Mouse (Mus musculus) lung, postnatal 4 days (tissue): ENCODE measurements around the gene Ryr3.

Experiments
- DNase-seq, 2 experiments: peaks; one replicate each; pipeline ENCODE4 v3.0.0; 2021

Ryr3 gene

DNA sequence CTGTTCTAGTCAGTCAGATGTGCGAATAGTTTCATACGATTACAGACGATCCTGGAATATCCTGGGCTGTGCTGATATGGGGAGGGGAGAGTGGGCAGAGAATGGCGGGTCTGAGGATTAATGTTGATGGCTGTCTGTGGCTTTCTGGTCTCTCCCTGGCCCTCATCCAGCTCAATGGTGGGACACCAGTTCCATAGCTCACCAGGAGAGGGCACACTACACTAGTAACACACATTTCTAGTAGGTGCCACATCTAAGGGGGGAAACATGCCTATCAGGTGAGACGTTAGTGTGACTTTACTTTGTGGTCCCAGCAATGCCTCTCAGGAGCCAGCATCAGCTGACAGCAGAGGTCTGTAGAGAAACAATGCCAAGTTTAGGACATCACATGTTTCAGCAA, 451.9 kb downstream of the Ryr3 start:
- peak in 1 of 2 experiments; percentile 44 for DNase-seq

DNA sequence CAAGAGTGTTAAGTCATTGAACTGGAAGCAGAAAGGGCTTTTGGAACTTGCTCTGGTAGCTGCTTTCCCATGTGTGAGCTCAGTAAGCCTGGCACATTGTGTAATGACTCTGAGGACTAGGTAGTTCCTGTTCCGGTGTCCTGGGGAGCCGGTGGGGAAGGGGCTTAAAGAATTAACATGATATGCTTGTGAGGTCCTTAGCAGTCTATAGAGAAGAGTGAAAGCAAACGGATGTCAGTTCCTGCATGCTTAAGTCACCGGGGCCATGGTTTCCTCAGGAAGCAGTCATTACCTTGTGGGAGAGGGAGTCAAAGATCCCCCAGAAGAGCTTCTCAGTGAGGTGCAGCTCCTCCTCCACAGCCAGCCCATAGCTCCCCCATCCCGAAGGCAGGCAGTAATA, 452.6 kb downstream of the Ryr3 start:
- no peak for DNase-seq

DNA sequence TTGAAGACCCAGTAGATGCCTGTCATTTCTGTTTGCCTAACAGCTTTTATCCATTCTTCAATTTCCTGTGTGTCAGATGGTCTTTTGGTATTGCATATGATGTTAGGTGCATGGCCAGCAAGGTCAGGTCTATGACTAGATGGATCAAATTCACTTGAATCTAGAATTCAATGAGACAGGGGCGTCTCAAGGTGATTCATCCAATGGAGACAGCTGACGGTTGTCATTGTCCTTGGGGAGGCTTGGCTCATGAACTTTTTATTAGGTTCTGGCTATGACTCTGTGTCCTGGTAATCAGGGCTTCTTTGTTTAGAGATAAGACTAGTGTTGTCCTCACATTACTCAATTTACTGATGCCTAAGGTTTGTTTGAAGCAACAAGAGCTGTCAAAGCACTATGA, 454.9 kb downstream of the Ryr3 start:
- DNase-seq, result no peak

DNA sequence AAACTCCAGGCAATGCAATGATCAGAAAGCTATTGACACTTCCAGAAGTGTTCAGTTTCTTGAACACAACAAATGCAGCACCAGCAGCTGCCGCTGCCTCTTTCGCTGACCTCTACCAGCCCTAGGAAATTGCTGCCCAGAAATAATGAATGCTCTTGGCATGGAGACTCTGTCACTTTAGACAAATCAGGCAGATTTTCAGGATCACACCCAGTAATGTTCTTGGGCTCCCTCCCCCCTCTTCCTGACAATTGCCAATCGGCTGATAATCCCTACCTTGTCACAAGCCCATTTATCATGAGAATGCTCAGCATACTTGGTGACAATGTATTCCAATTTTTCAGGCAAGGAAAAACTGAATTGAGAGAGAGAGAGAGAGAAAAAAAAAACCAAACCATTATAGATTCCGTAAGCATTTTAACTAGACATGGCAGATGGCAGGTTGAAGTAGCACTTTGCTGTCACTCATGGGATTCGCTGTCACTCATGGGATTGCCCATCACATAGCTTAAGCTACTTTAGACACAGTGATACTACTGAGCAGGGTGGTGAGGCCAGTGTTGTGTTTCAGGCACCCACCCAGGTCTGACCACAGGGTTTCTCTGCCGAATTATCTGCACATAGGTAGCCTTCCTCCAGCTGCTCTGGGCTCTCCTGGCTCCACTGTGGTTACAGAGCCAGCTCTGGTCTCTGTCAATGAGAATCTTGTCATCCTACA, 455.5 kb downstream of the Ryr3 start:
- DNase-seq, result no peak

DNA sequence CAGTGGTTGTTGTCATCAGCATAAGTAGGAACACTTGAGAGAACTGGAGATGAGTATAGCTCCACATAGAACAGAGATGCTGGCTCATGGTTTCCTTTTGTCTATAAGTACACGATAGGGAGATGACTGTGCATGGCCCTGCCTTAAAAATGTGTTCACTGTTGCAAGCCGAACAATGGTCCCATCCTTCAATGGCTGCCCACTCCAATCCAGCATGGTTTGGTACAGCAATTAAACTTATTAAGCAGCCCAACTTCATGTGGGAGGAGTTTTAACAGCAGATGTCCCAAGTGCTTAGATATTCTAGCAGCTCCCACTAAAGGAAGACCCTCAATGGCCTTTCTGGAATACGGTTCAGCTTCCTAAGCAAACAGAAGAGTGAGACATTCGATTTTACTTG, 456.2 kb downstream of the Ryr3 start:
- no peak for DNase-seq

DNA sequence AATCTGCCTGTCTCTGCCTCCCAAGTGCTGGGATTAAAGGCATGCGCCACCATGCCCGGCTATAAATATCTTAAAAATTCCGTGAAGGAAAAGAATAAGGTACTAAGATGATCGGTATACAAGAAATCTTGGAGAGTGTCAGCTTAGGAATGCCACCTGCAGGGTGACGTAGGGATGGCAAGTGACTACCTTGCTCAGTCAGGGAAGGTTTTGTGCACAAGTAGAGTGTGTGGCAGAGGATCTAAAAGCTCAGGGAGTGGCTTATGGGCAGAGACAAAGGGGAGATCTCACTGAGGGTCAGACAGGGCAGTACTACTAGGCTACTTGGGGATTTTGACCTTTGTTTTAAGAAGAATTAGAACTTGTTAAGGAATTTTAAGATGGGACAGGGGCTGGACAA, 457.2 kb downstream of the Ryr3 start:
- DNase-seq, result no peak

DNA sequence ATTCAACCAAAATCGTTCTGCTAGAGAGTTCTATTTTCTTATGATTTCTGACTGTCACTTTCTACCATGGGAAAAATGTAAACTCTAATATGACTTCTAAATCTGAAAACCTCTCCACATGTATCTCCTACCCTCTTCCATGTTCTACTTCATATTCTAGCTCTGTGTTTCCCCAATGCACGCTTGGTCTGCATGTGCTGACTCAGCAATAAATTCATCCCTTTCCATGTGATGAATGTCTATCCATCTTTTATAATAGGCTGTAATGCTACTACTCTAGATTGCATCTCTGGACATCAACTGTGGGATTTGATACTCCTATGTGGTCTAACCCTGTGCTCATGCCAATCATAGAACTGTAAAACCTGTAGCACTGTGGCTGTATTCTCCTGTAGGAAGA, 458.2 kb downstream of the Ryr3 start:
- DNase-seq, result no peak

DNA sequence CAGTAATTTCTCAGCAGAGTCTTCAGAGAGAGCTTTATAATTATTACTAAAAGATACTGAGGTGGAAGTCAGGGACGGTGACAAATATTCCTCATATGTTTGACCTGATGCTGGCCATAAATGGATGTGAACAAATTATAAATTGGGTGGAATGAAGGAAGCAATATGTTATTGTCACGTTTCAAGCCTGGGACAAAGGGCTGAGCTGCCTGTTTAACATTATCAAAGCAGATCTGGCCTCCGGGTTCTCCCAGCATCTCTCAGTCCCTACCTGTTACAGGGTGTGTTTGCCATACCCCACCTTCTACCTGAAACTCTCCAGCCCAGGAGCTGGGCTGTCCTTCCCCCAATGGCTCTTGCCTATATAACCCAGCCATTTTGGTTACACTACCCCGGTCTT, 463.6 kb downstream of the Ryr3 start:
- DNase-seq, result no peak

DNA sequence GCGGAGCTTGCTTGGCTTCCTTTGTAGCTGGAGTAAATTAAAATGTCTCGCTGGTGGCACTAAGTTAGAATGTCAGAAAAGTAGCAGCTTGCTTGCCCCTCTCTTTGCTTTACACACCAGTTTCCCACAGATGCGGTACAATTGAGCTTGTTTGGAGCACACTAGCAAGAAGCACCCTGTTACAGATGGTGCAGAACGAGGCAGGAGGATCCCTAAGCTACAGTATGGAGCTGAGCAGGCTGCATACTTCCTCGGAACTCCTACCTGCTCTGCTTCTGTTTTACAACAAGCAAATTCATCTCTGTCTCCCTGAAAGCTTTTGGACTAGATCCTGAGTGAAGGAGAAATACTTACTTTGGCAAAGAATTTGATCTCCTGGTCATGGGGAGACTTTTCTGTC, 465.5 kb downstream of the Ryr3 start:
- DNase-seq, result no peak

DNA sequence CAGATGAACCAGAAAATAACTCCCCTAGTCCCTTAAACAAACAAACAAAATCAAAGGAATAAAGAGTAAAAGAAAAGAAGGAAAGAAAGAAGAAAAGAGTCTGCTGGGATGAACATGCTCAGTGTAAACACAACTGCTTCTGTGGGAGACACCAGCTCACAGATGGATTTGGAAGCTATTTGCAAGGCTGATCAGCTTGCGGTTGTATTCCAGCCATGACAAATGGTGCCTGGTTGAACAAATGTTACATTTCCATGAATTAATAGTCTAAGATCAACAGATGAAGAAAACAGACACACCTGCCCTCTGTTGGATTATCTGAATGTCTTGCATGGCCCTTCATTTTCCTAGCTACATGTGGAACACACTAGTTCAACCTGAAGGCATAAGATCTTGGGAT, 468.4 kb downstream of the Ryr3 start:
- DNase-seq, result no peak

DNA sequence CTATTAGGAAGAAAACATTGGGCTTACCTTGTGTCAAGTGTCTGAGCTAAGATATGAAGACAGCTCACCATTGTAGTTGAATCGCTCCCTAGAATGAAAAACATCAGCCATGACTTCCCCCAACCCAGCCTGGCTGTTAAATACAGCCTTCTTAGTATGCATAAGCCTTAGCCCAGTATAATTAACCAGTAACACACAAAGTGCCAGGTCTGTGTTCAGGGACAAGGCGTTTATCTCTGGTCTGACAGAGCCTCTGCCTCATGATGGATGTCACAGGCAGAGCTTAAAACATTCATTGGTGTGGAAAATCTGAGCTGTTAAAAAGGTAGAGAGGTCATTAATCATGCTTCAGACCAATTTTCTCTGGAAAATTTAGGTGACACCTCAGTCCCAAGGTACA, 484.0 kb downstream of the Ryr3 start:
- no peak for DNase-seq

DNA sequence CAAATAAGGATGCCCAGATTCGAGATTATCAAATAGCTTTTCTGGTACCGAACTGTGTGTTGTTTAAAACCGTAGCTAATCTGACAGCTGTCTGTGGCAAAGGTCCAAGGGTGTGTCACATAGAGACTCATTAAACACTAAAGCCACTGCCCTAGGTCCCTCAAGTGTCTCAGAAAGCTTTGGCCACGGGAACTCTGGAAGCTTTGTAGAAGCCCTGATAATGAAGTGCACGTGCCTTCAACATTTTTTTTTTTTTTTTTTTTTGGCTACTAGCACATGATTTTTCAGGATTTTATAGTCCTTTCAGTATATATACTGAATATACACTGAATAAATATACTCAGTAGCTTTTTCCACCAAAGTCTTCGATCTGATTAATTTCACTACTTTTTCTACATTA, 489.1 kb downstream of the Ryr3 start:
- DNase-seq, result no peak

DNA sequence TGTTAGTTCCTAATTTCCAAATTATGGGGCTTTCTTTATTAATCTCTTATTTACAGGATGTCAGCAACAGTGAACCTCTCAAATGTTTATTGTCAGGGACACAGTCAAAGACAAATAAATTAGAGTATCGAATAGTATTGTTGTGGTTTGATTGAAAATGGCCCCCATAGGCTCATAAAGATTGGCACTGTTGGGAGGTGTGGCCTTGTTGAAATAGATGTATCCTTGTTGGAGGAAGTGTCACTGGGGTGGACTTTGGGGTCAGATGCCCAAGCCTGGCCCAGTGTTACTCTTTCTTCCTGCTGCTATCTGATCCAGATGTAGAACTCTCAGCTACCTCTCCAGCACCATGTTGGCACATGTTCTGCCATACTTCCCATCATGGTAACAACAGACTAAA, 495.7 kb downstream of the Ryr3 start:
- DNase-seq, result no peak

DNA sequence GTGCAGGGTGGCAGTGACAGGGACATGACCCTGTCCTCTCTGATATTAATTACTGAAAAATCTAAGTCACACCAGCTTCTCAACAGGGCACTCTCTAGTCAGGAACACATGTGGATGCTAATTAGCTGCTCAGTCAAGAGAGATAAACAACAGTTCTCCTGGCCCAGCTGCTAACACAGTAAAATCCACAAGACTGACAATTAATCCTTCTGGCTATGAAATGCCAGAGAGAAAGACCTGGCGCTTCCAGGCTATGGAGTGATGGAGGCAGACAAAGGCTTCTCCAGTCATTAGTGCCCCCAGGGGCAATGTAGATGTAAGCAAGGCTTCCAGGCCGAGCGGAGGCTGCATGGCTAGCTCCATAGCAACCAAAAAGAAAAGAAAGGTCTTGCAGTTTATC, 496.2 kb downstream of the Ryr3 start:
- no peak for DNase-seq

DNA sequence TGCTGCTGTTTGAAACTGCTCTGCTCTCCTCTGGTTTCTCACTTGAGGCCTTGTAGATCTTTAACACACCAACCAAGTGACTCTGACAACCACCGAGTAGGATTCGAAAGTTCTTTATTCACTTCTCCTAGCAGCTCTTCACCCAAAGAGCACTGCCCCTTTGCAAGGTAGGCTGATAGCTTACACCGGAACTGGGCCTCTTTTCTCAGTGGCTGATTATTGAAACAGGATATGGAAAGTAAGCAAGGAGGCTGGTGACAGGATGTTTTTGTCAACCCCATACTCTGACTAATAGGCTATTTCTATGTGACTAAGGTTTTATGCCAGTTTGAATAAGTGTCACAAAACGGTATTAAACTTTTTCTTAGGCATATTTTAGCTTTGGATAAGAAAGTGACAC, 502.2 kb downstream of the Ryr3 start:
- no peak for DNase-seq

DNA sequence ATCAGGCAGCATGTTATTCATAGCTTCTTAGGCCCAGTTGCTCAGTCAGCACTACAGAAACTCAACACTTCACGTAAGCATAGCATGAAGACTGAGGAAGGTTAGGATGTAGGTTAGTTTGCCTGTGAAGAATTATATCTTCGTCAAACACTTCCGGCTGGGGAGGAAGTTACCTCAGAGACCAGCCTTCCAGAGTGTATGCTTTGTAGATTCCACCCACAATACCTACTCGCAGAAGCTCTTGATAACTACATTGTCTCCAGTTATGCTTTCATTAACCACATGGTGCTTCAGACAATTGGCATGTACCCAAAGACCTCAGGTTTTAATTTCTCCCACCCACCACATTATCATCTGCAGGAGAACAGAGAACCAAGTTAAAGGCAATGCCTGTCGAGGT, 535.1 kb downstream of the Ryr3 start:
- DNase-seq, result no peak

DNA sequence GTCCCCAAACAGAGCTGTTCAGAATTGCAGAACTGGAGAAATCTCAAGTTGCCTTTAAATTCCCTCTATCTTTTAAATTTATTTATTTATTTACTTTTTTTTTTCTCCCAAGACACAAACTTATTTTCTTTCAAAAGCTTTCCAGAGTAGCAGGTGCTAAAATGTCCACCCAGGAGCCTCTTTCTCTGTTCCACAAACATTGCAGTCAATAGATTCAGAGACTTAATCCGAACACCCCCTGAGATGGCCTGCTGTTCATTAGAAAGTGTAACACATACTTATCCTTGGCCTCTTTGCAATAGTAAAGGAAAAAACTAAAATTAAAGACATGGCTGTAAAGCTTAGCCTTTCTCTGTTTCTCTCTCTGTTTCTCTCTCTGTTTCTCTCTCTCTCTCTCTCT, 539.6 kb downstream of the Ryr3 start:
- DNase-seq, result no peak

DNA sequence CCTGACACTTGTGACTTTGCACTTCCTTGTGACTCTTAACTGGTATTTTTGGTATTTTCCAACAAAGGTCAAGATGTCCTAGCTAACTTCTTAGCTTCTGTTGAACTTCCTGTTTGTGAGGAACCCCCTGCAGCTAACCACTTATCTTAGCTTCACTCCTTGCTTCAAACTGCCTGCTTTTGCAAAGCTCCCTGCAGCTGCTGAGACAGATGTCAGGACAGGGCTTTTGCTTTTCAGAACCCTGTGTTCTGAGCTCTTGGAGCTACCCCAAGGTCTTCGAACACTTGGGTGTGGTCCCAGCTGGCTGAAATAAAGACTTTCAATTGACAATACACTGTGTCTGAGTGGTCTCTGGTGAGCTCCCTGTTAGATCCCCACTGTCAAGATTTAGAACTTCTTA, 540.2 kb downstream of the Ryr3 start:
- no peak for DNase-seq

DNA sequence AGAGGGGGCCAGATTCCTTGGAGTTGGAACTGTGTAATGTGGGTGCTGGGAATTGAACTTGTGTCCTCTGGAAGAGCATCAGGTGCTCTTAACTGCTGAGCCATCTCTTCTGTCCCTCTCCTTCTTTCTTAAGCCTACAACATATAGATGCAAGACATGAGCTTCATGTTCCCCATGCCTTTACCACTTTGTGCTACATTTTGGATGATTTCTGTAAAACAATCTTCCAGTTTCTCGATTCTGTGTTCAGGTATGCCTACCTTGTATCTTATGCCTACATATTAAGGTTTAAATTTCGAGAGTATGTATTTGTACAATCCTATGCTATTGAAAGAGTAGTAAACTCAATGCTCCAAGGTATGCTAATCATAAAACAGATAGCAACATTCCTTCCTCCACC, 540.7 kb downstream of the Ryr3 start:
- DNase-seq, result no peak

DNA sequence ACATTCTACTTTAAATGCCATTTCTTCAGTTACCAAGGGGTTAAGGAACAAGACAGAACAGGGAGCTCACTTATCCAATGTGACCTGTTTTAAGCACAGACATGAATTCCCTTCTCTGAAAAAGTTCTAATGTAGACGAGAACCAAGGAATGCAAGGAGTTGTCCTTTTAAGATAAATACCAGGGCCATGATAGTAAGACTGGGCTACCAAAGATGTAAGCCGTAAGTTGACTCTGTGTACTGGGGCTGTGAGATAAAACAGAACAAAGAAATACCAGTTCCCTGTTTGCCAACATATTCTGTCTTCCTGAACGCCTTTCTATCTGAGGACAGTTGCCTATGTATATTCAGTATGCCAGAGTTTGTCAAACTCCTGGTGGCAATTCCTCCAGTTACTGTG, 547.4 kb downstream of the Ryr3 start:
- no peak for DNase-seq

DNA sequence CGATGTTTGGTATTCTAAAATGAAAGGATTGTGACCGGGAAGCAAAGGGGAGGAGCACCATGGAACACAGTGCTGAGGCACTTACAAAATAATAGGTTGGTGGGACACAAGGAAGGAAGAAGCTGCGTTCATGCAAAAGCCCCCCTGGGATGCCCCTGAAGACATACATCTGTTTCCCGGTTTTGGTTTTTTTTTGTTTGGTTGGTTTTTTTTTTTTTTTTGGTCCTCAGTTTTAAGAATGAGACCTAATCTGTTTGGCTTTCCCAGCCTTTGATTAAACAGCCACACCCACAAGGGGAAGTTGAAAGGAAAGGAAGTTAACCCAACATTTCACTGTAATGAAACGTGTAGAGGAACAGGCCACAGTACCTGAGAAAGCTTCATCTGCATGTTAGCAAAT, 560.8 kb downstream of the Ryr3 start:
- no peak for DNase-seq

DNA sequence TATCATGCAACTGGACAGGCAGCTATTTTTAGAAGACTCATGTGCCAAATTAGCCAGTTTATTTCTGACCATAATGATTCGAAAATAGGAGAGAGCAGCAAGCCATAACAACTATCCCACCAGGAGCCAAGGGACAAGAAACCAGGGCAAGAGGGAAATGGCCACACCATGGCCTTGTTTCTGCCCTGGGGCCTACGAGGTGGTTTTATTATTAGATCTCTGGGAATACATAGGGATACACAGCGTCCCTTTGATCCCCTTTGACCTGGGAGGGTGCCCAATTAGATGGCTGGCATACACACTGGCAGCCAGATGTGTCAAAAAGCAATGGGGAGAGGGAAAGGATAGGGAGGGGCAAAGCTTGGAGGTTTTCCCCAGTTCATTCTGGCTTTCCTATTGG, 563.1 kb downstream of the Ryr3 start:
- DNase-seq, result no peak

DNA sequence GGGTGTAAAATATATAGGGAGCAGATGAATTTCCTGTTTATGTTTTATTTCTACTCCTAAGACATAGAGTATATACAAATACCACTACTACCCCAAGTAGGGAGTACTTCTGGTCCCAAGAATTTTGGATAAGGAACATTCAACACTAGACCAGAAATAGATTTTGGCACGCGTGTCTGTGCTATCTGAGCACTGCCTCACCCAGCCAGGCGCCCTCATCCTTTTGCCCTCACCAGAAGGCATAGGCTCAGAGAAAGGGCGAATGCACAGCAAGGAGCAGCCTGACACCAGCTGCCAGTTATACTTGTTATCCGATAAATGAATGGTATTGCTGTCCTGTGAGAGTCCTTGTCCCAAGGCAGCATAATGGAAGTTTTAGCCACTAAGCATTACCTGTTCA, 579.7 kb downstream of the Ryr3 start:
- no peak for DNase-seq

DNA sequence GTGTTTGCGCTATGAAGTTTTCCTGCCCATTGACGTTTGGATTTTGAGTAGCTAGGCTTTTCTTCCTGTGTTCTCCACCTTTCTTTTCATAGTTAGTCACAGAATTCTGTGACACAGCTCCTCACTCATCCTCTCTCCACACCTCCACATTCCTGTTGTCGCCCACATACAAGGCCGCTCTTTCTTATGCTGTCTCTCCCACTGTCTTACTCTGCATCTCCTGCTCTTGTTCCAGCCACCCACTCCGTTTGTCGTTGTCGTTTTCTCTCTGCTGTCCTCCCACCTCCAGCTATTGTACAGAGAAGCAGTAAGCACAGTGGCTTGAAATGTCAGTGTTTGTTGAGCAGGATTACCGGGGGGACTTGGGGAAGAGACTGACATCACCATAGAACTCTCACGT, 584.4 kb downstream of the Ryr3 start:
- DNase-seq, result no peak

DNA sequence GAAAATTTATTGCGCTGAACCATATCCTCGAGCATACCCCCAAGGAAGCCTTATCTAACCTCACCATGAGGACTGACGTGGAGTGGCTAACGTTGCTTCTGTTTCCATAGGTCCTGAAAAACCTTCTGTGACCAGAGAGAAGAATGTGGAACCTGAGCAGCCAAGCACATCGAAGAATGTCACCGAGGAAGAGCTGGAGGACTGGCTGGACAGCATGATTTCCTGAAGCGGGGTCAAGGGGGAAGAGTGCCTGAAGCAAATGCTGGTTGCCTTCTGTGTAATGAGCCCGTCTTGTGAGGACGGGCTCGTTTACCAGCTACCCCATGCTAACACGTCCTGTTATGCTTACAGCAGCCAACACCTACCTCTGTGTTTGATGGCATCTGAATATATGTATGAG, 586.2 kb downstream of the Ryr3 start:
- DNase-seq, result no peak

DNA sequence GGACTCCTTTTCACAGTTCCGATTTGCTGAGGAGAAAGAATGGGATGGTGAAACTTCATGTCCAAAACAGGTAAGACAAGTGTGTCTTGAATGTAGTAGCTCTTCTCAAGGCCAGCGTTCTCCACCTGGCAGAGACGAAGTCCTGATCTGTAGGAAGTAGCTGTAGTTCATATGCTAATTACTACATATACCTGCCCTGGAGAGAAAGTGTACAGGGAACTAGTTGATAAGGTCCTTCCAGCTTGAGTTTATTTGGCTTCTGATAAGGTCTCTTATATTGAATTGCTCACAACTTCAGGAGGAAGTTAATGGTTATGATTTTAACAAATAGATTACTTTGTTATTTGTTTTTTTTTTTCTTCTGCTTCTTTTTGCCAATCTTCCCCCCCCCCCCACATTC, 591.7 kb downstream of the Ryr3 start:
- DNase-seq, result no peak
